Mouse (Mus musculus) kidney, adult 18-20 months (tissue): ENCODE results near the gene Pcolce.

Source experiments
- DNase-seq: peaks from one replicate; pipeline ENCODE4 v3.0.0; 2021

Pcolce gene

GRCm38 (mm10) chr5:137613550-137613949 is at the start of gene Pcolce:
Gene Pcolce, minus strand, starts transcription at chr5:137613784.
- peak; percentile 23 for DNase-seq

- DNase-seq = no peak
Observed at GRCm38 (mm10) chr5:137663057-137663456, 49.5 kb upstream of the Pcolce start.

GRCm38 (mm10) chr5:137660064-137660688 is 46.6 kb upstream of the Pcolce start:
- no peak for DNase-seq

GRCm38 (mm10) chr5:137656977-137657376 is 43.4 kb upstream of the Pcolce start:
- DNase-seq = peak; percentile 79

GRCm38 (mm10) chr5:137654746-137655145 is 41.2 kb upstream of the Pcolce start:
- no peak for DNase-seq

- no peak for DNase-seq
Observed at GRCm38 (mm10) chr5:137653366-137653765, 39.8 kb upstream of the Pcolce start.

- peak; percentile 73 for DNase-seq
Observed at GRCm38 (mm10) chr5:137652474-137652873, 38.9 kb upstream of the Pcolce start.

GRCm38 (mm10) chr5:137649669-137650571 is 36.3 kb upstream of the Pcolce start:
- no peak for DNase-seq

GRCm38 (mm10) chr5:137649251-137649650 is 35.7 kb upstream of the Pcolce start:
- DNase-seq = no peak

- DNase-seq = no peak
Observed at GRCm38 (mm10) chr5:137647827-137648601, 34.4 kb upstream of the Pcolce start.

GRCm38 (mm10) chr5:137645652-137646091 is 32.1 kb upstream of the Pcolce start, which contains the start of gene Irs3:
Gene Irs3, minus strand, starts transcription at chr5:137645714.
- DNase-seq = peak; percentile 47

GRCm38 (mm10) chr5:137645091-137645651 is 31.6 kb upstream of the Pcolce start:
- peak; percentile 34 for DNase-seq

GRCm38 (mm10) chr5:137644484-137644883 is 30.9 kb upstream of the Pcolce start:
- DNase-seq = no peak

- no peak for DNase-seq
Observed at GRCm38 (mm10) chr5:137642886-137643285, 29.3 kb upstream of the Pcolce start.

GRCm38 (mm10) chr5:137641054-137641453 is 27.5 kb upstream of the Pcolce start, which contains the start of gene Sap25:
Gene Sap25, plus strand, starts transcription at chr5:137641334.
- DNase-seq = peak; percentile 31

- DNase-seq = no peak
Observed at GRCm38 (mm10) chr5:137639472-137639871, 25.9 kb upstream of the Pcolce start.

GRCm38 (mm10) chr5:137633397-137634084 is 20.0 kb upstream of the Pcolce start:
- peak; percentile 48 for DNase-seq

- no peak for DNase-seq
Observed at GRCm38 (mm10) chr5:137631591-137631990, 18.0 kb upstream of the Pcolce start.

- DNase-seq = no peak
Observed at GRCm38 (mm10) chr5:137631171-137631570, 17.6 kb upstream of the Pcolce start.

GRCm38 (mm10) chr5:137630602-137631001 is 17.0 kb upstream of the Pcolce start:
- peak; percentile 65 for DNase-seq

- no peak for DNase-seq
Observed at GRCm38 (mm10) chr5:137629906-137630545, 16.4 kb upstream of the Pcolce start.
